Mouse (Mus musculus): ENCODE results near the gene 1700029P11Rik. TPM values are rescaled to one million over a fixed set of nuclear protein-coding genes. Genes with fewer than 3 reads are reported as not detected.
"Not testable (repeated sequence)": the region's sequence is repeated elsewhere in the genome, so short reads cannot be mapped to it uniquely, and the experiment has no call there.

1700029P11Rik gene
- polyA plus RNA-seq, 1 experiment from 2014 or later: not detected

DNA sequence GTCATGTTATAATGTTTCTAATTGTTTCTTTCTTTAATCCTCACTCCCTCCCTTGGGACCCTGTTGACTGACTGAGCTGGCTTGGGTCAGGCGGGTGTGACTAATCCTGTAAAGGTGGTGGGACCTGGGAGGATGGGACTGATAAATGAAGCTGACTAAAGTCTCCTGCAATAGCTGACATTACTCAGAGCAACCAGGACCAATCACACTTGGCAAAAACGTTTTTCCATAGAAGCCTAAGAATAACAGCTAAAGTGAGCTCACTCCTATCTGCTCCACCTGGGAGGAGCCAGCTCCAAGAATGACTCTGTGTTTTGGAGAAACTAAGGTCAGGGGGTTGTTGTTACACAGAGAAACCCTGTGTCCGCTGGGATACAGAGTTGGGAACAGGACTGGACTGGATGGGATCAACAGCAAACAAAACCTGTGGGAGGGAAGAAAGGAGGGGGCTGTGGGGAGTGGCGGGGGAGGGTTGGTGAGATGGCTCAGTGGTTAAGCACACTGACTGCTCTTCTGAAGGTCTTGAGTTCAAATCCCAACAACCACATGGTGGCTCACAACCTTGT, 15.3 kb upstream of the 1700029P11Rik start:
- Histone ChIP-seq H3K36me3 (ENCODE audit: control insufficient read depth, insufficient read depth) (no peaks in the 10 kb centered on the region), H3K9ac (ENCODE audit: low read length) (no peak overlapping the region), H3K9me3 (replicated peaks; ENCODE audit: control insufficient read depth, low read length) (no peaks in the 10 kb centered on the region), H3K4me1 (ENCODE audit: control insufficient read depth, insufficient read depth, low read length) (peaks cover 3% of the 10 kb centered on the region; the same call in 1 of the 2 replicates), H3K27ac (ENCODE audit: low read length) (no peak overlapping the region), H3K27me3 (ENCODE audit: control insufficient read depth, insufficient read depth, low read length) (no peaks in the 10 kb centered on the region), H3K4me2 (ENCODE audit: low read depth, low read length) (no peak overlapping the region), H3K4me3 (ENCODE audit: low read length) (no peak overlapping the region)
- no peak for ATAC-seq (replicated peaks; ENCODE audit: extremely low read depth, insufficient read depth, low FRiP score)
- WGBS: 46% methylated on average over 4 of the region's 4 CpGs

GRCm38 (mm10) chr15:81966062-81966829, 14.1 kb upstream of the 1700029P11Rik start:
- Histone ChIP-seq H3K4me1 (ENCODE audit: control insufficient read depth, insufficient read depth, low read length) (no peaks in the 10 kb centered on the region), H3K27me3 (ENCODE audit: control insufficient read depth, insufficient read depth, low read length) (no peaks in the 10 kb centered on the region), H3K4me3 (ENCODE audit: low read length) (no peak overlapping the region), H3K27ac (ENCODE audit: low read length) (no peak overlapping the region), H3K4me2 (ENCODE audit: low read depth, low read length) (no peak overlapping the region), H3K9ac (ENCODE audit: low read length) (no peak overlapping the region), H3K36me3 (ENCODE audit: control insufficient read depth, insufficient read depth) (no peaks in the 10 kb centered on the region), H3K9me3 (replicated peaks; ENCODE audit: control insufficient read depth, low read length) (no peaks in the 10 kb centered on the region)
- ATAC-seq (replicated peaks; ENCODE audit: extremely low read depth, insufficient read depth, low FRiP score): no peak
- WGBS: 71% methylated on average over 13 of the region's 14 CpGs

DNA sequence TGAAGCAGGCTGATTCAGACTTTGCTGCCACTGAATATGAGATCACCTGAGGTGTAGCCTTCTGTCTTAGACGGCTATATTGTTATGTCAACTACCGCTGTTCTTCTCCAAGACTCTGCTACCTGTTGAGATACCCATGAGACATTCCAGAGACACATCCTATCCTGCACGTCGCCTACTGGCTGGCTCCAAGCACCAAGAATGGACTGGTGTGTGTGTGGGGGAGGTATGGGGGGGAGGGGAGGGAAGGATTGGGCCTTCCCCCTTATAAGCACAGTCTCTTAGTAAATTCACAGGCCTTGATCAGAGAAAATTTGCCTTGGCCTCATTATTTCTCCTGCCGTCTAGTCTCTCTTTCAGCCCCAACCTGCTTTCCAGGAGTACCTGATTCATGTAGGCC, 12.5 kb upstream of the 1700029P11Rik start:
- no peaks in the 10 kb centered on the region for H3K27me3 ChIP-seq (ENCODE audit: control insufficient read depth, insufficient read depth, low read length)
- no peak overlapping the region for H3K4me3 ChIP-seq (ENCODE audit: low read length)
- H3K36me3 ChIP-seq (ENCODE audit: control insufficient read depth, insufficient read depth): no peaks in the 10 kb centered on the region
- H3K27ac ChIP-seq (ENCODE audit: low read length): no peak overlapping the region
- ATAC-seq (replicated peaks; ENCODE audit: extremely low read depth, insufficient read depth, low FRiP score): no peak
- WGBS: 86% methylated on average over 5 of the region's 5 CpGs
- peaks cover 5% of the 10 kb centered on the region for H3K9me3 ChIP-seq (replicated peaks; ENCODE audit: control insufficient read depth, low read length)
- no peaks in the 10 kb centered on the region for H3K4me1 ChIP-seq (ENCODE audit: control insufficient read depth, insufficient read depth, low read length)
- no peak overlapping the region for H3K9ac ChIP-seq (ENCODE audit: low read length)
- no peak overlapping the region for H3K4me2 ChIP-seq (ENCODE audit: low read depth, low read length)

DNA sequence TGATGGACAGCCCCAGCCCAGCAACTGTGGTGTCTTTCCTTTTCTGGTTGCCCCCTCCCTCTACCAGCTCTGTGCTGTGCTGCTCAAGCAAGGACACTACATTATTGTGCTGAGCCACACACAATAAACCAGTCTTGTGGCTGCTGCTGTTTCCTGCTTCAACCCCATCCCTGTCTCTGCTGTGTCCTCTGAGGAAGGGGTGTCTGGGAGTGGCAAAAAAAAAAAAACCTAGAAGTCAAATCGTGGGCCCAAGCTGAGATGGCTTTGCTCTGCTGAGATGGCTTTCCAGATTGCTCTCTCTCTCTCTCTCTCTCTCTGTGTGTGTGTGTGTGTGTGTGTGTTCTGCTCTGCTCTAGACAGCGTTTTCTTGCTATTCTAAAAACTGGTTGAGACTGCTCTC, 11.9 kb upstream of the 1700029P11Rik start:
- Histone ChIP-seq H3K4me3 (ENCODE audit: low read length) (no peak overlapping the region), H3K9ac (ENCODE audit: low read length) (no peak overlapping the region), H3K27ac (ENCODE audit: low read length) (no peak overlapping the region), H3K36me3 (ENCODE audit: control insufficient read depth, insufficient read depth) (no peaks in the 10 kb centered on the region), H3K27me3 (ENCODE audit: control insufficient read depth, insufficient read depth, low read length) (no peaks in the 10 kb centered on the region), H3K4me1 (ENCODE audit: control insufficient read depth, insufficient read depth, low read length) (no peaks in the 10 kb centered on the region), H3K9me3 (replicated peaks; ENCODE audit: control insufficient read depth, low read length) (peaks cover 7% of the 10 kb centered on the region), H3K4me2 (ENCODE audit: low read depth, low read length) (no peak overlapping the region)
- ATAC-seq (replicated peaks; ENCODE audit: extremely low read depth, insufficient read depth, low FRiP score): no peak
- 52% methylated on average over 2 of the region's 2 CpGs for WGBS

GRCm38 (mm10) chr15:81969173-81969572, 11.2 kb upstream of the 1700029P11Rik start:
- Histone ChIP-seq H3K4me1 (ENCODE audit: control insufficient read depth, insufficient read depth, low read length) (no peaks in the 10 kb centered on the region), H3K27me3 (ENCODE audit: control insufficient read depth, insufficient read depth, low read length) (no peaks in the 10 kb centered on the region), H3K4me2 (ENCODE audit: low read depth, low read length) (no peak overlapping the region), H3K9ac (ENCODE audit: low read length) (no peak overlapping the region), H3K27ac (ENCODE audit: low read length) (no peak overlapping the region), H3K9me3 (replicated peaks; ENCODE audit: control insufficient read depth, low read length) (peaks cover 7% of the 10 kb centered on the region), H3K36me3 (ENCODE audit: control insufficient read depth, insufficient read depth) (no peaks in the 10 kb centered on the region), H3K4me3 (ENCODE audit: low read length) (no peak overlapping the region)
- ATAC-seq (replicated peaks; ENCODE audit: extremely low read depth, insufficient read depth, low FRiP score): no peak
- WGBS: 61% methylated on average over 7 of the region's 7 CpGs

- H3K27me3 ChIP-seq (ENCODE audit: control insufficient read depth, insufficient read depth, low read length); H3K4me1 ChIP-seq (ENCODE audit: control insufficient read depth, insufficient read depth, low read length); ATAC-seq (replicated peaks; ENCODE audit: extremely low read depth, insufficient read depth, low FRiP score); H3K9me3 ChIP-seq (replicated peaks; ENCODE audit: control insufficient read depth, low read length); H3K36me3 ChIP-seq (ENCODE audit: control insufficient read depth, insufficient read depth); H3K9ac ChIP-seq (ENCODE audit: low read length); H3K4me3 ChIP-seq (ENCODE audit: low read length); H3K4me2 ChIP-seq (ENCODE audit: low read depth, low read length); H3K27ac ChIP-seq (ENCODE audit: low read length): not testable (repeated sequence)
- WGBS: 53% methylated on average over 6 of the region's 6 CpGs
These were observed 10.7 kb upstream of the 1700029P11Rik start for GRCm38 (mm10) chr15:81969635-81970034.

DNA sequence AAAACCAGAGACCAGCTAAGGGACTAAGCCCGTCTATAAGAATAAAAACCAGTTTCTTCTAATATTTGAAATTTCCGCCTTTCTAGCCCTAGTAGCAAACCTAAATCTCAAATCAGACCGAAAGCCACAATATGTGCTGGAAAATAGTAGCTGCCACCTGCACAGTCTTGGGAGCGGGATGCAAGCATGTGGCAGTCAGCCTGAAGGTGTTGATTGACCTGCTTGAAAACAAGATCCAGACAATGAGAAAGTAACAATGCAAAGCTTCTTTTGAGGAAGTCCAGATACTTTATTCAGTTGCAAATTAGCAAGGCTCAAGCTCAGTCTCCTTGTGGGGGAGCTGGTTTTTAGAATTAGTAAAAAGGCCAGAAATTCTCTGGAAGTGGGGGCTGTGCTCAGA, 9.8 kb upstream of the 1700029P11Rik start:
- H3K4me1 ChIP-seq (ENCODE audit: control insufficient read depth, insufficient read depth, low read length); H3K9me3 ChIP-seq (replicated peaks; ENCODE audit: control insufficient read depth, low read length); ATAC-seq (replicated peaks; ENCODE audit: extremely low read depth, insufficient read depth, low FRiP score); H3K27ac ChIP-seq (ENCODE audit: low read length); H3K36me3 ChIP-seq (ENCODE audit: control insufficient read depth, insufficient read depth); H3K4me3 ChIP-seq (ENCODE audit: low read length); H3K27me3 ChIP-seq (ENCODE audit: control insufficient read depth, insufficient read depth, low read length); H3K4me2 ChIP-seq (ENCODE audit: low read depth, low read length); H3K9ac ChIP-seq (ENCODE audit: low read length): not testable (repeated sequence)
- WGBS: 84% methylated on average over 4 of the region's 4 CpGs

GRCm38 (mm10) chr15:81975156-81975555, 5.2 kb upstream of the 1700029P11Rik start:
- ATAC-seq (replicated peaks; ENCODE audit: extremely low read depth, insufficient read depth, low FRiP score); H3K36me3 ChIP-seq (ENCODE audit: control insufficient read depth, insufficient read depth); H3K27me3 ChIP-seq (ENCODE audit: control insufficient read depth, insufficient read depth, low read length); H3K9me3 ChIP-seq (replicated peaks; ENCODE audit: control insufficient read depth, low read length); H3K4me2 ChIP-seq (ENCODE audit: low read depth, low read length); H3K27ac ChIP-seq (ENCODE audit: low read length); H3K4me3 ChIP-seq (ENCODE audit: low read length); H3K4me1 ChIP-seq (ENCODE audit: control insufficient read depth, insufficient read depth, low read length); H3K9ac ChIP-seq (ENCODE audit: low read length): not testable (repeated sequence)
- 87% methylated on average over 8 of the region's 8 CpGs for WGBS

DNA sequence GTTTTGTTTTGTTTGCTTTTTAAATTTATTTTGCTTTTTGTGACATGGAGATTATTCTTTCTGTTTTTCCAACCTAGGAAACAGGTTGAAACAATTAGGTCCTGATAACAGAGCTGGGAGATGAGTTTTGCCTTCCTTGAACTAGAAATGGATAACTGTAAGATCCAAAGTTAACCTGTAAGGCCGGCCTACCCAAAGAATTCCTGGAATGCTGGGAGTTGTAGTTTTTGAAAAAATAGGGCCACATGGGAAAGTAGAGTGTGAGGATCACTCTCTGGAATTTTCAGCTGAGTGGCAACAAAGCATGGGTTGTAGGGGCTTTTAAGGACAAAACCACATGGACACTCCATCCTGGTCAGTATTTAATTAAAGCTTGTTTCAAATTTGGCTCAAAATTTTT, 1.8 kb downstream of the 1700029P11Rik start:
- H3K27ac ChIP-seq (ENCODE audit: low read length): no peak overlapping the region
- no peaks in the 10 kb centered on the region for H3K27me3 ChIP-seq (ENCODE audit: control insufficient read depth, insufficient read depth, low read length)
- H3K4me1 ChIP-seq (ENCODE audit: control insufficient read depth, insufficient read depth, low read length): no peaks in the 10 kb centered on the region
- H3K4me2 ChIP-seq (ENCODE audit: low read depth, low read length): no peak overlapping the region
- no peak overlapping the region for H3K9ac ChIP-seq (ENCODE audit: low read length)
- H3K9me3 ChIP-seq (replicated peaks; ENCODE audit: control insufficient read depth, low read length): no peaks in the 10 kb centered on the region
- no peak for ATAC-seq (replicated peaks; ENCODE audit: extremely low read depth, insufficient read depth, low FRiP score)
- H3K4me3 ChIP-seq (ENCODE audit: low read length): no peak overlapping the region
- H3K36me3 ChIP-seq (ENCODE audit: control insufficient read depth, insufficient read depth): no peaks in the 10 kb centered on the region
- 39% methylated on average over 1 of the region's 1 CpGs for WGBS
